Mouse (Mus musculus) macrophage (primary cell): Measurements from ENCODE around the gene Pard3b. TPM values are rescaled to one million over a fixed set of nuclear protein-coding genes. Genes with fewer than 3 reads are reported as not detected.

Experiments used
- H3K27ac ChIP-seq: fragments of 350-480 bp; formaldehyde crosslinking; 2 replicates; pipeline ENCODE4 v1.9.0; 2021
- H3K36me3 ChIP-seq: fragments of 350-480 bp; formaldehyde crosslinking; 2 replicates; pipeline ENCODE4 v1.9.0; 2021; ENCODE audit errors: inconsistent target
- H3K4me3 ChIP-seq: fragments of 350-480 bp; formaldehyde crosslinking; 2 replicates; pipeline ENCODE4 v1.9.0; 2021; ENCODE audit errors: inconsistent target
- H3K79me2 ChIP-seq: fragments of 350-480 bp; formaldehyde crosslinking; 2 replicates; pipeline ENCODE4 v1.9.0; 2021; ENCODE audit errors: inconsistent target
- WGBS: methylation state at CpG from one replicate; pipeline ENCODE4 v1.1.7; 2026; ENCODE audit warnings: inconsistent platforms; ENCODE audit not compliant: missing documents; 5-methylcytosine and 5-hydroxymethylcytosine counted together
- polyA plus RNA-seq: library from polyadenylated mRNA; stranded (reverse); fragments of 250-400 nt; gene quantifications from 3 replicates; pipeline ENCODE4 v1.2.4, GENCODE M21; 2018; ENCODE audit warnings: inconsistent platforms

Gene Pard3b
- polyA plus RNA-seq, 1 experiment from 2014 or later = 0.11 TPM

GRCm38 (mm10) chr1:61837006-61837544 lies 198.5 kb downstream of the Pard3b start:
- Histone ChIP-seq H3K27ac (no peak overlapping the region), H3K36me3 (no peaks in the 10 kb centered on the region), H3K79me2 (no peaks in the 10 kb centered on the region), H3K4me3 (no peak overlapping the region)
- 93% methylated on average over 6 of the region's 6 CpGs for WGBS

DNA sequence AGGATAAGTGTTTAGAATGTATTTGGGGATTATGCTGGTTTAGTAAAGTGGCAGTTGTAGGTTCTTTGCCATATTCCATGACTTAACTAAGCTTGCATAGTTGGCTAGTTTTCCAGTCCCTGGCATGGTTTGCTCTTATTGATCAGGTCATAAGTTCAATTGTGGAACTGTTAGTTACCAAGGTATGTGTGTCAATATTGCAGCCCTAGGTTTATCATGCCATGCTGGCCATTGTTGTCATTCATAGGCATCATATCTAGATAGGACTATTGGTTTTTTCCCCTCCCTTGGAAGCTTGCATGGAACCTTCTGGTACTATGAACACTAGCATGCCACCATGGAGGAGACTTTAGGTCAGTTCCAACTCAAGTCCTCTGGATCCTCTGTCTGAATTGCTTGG lies 208.0 kb downstream of the Pard3b start:
- Histone ChIP-seq H3K79me2 (no peaks in the 10 kb centered on the region), H3K4me3 (no peak overlapping the region), H3K27ac (no peak overlapping the region), H3K36me3 (no peaks in the 10 kb centered on the region)

DNA sequence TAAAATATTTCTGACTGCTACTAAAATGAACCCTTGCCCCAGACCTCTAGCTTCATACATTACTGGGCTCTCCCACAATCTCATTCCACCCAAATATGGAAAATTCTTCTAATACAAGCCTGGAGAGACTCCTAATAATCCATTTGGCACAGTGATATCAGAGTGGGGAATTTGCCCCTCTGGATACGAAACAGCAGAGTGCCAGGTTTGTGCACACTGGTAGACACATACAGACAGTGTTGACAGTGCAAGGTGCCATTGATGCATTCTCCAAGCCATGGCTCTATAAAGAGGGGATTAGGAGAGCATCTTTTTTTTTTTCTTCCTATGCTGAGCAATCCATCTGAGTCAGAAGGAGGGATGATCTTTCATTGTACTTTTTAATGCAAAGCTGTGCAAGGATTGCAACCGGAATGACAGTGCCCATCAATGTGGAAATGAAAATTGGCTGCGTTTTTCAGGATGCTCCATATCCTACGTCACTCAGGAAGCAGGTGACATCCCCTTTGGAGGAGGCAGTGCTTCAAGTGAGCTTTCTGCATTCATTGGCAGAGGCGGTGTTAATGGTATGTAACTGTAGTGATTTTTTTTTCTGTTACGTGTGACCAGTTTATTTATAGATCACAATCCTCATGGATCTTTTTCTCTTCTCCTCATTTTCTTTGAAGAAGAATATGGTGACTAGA lies 210.5 kb downstream of the Pard3b start:
- 92% methylated on average over 6 of the region's 6 CpGs for WGBS
- Histone ChIP-seq H3K36me3 (no peaks in the 10 kb centered on the region), H3K4me3 (no peak overlapping the region)

DNA sequence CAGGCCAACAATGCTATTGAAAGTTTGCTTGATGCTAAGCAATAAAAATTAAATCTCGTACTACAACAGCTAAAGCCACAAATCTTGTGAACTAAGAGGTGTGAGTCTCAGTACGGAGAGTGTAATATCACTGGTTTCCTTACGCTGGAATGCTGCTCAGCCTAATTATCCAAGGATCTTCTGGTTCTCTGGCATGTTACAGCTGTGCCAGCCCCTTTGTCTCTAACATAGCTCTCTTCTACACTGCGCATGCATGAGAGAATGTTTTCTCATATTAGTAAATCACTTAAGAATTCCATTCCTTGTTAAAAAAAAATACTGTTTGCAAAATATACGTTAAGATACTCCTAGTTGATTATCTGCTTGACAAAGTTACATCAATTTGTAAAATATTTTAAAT lies 211.8 kb downstream of the Pard3b start:
- H3K79me2 ChIP-seq = no peaks in the 10 kb centered on the region
- WGBS = 89% methylated on average over 5 of the region's 5 CpGs
- no peaks in the 10 kb centered on the region for H3K36me3 ChIP-seq
- H3K4me3 ChIP-seq = no peak overlapping the region
- H3K27ac ChIP-seq = no peak overlapping the region

More for the DNA sequence above, 210.5 kb downstream of the Pard3b start:
- Histone ChIP-seq H3K27ac (no peak overlapping the region), H3K79me2 (no peaks in the 10 kb centered on the region)

- WGBS = 66% methylated on average over 5 of the region's 5 CpGs
- Histone ChIP-seq H3K27ac (no peak overlapping the region), H3K36me3 (no peaks in the 10 kb centered on the region), H3K79me2 (no peaks in the 10 kb centered on the region), H3K4me3 (no peak overlapping the region)
These were observed 212.6 kb downstream of the Pard3b start for GRCm38 (mm10) chr1:61851176-61851575.

DNA sequence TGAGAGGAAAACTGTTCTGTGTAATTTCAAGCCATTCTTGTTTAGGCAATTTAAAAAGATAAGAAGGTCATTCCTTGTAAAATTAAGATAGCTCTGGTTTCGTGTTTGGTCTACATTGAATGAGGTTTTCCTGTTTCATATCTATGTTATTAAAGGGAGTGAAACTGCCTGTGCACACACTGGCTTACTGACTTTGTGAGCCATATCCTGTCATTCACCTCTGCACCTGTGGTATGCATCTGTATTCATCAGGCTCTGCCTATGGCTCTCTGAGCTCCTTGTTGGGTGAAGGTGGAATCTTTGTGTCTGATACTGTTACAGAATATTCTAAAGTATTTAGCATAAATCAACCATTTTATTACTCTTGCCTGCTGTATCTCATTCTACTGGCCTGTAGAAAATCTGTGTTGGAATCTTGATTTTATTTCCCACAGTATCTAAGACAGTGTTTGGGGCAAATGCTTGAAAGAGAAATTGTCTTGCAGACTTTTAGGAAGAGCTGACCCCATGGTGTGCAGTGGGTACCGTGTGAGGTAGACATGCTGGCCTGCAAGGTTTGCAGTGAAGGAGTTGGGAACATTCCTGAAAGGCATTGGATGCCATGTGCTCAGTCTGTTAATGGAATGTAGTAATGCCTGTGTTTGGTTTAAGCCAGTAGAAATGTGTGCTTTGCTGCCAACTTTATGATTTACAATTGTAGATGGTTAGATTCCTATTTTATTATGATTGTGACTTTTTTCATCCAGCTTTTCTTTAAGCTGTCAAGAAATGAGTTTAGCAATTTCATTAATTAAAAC lies 228.9 kb downstream of the Pard3b start:
- Histone ChIP-seq H3K4me3 (no peak overlapping the region), H3K79me2 (no peaks in the 10 kb centered on the region), H3K27ac (no peak overlapping the region), H3K36me3 (no peaks in the 10 kb centered on the region)
- WGBS = 92% methylated on average over 2 of the region's 2 CpGs

- Histone ChIP-seq H3K4me3 (no peak overlapping the region), H3K36me3 (no peaks in the 10 kb centered on the region), H3K79me2 (no peaks in the 10 kb centered on the region), H3K27ac (no peak overlapping the region)
- WGBS = 65% methylated on average over 1 of the region's 1 CpGs
These were observed 236.3 kb downstream of the Pard3b start for GRCm38 (mm10) chr1:61874875-61875274.

- Histone ChIP-seq H3K27ac (no peak overlapping the region), H3K4me3 (no peak overlapping the region)
- 91% methylated on average over 6 of the region's 6 CpGs for WGBS
These were observed 241.3 kb downstream of the Pard3b start for GRCm38 (mm10) chr1:61879706-61880470.

GRCm38 (mm10) chr1:61896048-61896447 lies 257.4 kb downstream of the Pard3b start:
- no peak overlapping the region for H3K4me3 ChIP-seq
- no peak overlapping the region for H3K27ac ChIP-seq
- 94% methylated on average over 4 of the region's 4 CpGs for WGBS
- no peaks in the 10 kb centered on the region for H3K36me3 ChIP-seq
- no peaks in the 10 kb centered on the region for H3K79me2 ChIP-seq

More at GRCm38 (mm10) chr1:61879706-61880470, 241.3 kb downstream of the Pard3b start:
- no peaks in the 10 kb centered on the region for H3K36me3 ChIP-seq
- H3K79me2 ChIP-seq = no peaks in the 10 kb centered on the region

DNA sequence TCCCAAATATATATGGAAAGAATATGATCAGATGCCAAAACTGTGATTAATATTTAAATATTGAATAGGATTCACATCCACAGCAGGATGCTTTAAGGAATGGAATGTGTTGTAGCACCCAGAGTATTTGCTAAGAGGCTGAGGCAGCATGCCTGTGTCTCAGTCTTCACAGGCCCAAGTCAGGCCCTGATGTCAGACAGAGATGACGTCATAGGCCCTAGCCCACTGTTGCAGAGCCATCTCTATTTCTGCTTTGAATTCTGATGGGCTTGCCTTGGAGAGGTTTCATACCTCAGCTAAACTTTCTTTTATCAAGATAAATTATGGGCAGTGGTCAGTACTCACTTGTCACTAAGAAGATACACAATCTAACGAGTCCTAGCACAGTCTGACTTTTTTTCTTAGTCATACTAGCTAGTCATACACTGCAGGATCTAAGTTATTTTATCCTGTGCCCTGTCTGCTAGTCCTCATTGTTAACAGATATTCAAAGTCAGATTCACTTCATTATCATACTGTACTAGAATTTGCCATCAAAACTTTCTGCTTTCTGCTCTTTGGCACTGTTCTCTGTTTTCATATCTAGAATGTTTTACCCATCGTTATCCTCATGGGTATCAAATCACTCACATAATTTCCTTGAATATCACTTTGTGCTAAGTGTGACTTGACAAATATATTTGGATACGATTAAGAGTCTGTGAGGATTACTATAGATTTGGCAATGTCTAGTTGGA lies 264.8 kb downstream of the Pard3b start:
- no peaks in the 10 kb centered on the region for H3K36me3 ChIP-seq
- no peak overlapping the region for H3K27ac ChIP-seq
- H3K79me2 ChIP-seq = no peaks in the 10 kb centered on the region
- WGBS = 87% methylated on average over 4 of the region's 4 CpGs
- no peak overlapping the region for H3K4me3 ChIP-seq

DNA sequence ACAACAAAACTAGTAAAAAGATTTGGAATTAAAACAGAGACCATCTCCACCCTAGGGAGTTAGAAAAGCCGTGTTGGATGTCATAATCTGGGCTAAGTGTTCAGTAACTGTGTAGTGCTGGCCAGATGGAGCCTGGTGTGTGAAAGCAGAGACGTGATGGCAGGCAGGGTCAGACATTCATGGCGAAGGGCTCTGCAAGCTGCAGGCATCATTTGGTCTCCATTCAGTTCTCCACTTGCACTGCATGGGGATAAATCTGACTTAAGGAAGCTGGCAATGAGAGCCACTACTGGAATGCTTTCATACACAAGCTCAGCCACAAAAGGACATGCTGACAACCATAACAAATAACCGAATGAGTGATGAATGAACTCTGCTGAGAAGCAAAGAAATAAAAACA lies 265.4 kb downstream of the Pard3b start:
- Histone ChIP-seq H3K36me3 (no peaks in the 10 kb centered on the region), H3K79me2 (no peaks in the 10 kb centered on the region), H3K4me3 (no peak overlapping the region), H3K27ac (no peak overlapping the region)
- 98% methylated on average over 4 of the region's 4 CpGs for WGBS

GRCm38 (mm10) chr1:61912931-61913330 lies 274.3 kb downstream of the Pard3b start:
- H3K4me3 ChIP-seq = no peak overlapping the region
- H3K36me3 ChIP-seq = no peaks in the 10 kb centered on the region
- no peaks in the 10 kb centered on the region for H3K79me2 ChIP-seq
- H3K27ac ChIP-seq = no peak overlapping the region
- WGBS = 96% methylated on average over 2 of the region's 2 CpGs

DNA sequence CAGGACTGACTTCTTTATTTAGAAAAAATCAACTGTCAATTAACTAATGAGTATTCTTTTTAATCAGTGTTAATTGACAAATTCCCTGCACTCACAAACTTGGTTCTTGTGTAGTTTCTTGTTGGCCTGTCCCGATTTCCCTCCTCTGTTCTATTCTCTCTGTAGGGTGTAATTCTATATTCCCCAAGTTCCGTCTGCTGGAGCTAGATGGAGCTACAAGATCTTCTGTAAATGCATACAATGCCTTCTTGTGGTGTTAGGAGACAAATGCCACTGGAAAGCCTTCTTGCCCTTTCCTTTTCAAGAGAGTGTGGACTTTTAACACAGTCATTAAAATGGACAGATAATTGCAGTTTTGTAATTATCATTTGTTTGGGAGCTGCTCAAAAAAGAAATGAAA lies 286.3 kb downstream of the Pard3b start:
- H3K4me3 ChIP-seq = no peak overlapping the region
- 58% methylated on average over 2 of the region's 2 CpGs for WGBS
- H3K27ac ChIP-seq = no peak overlapping the region
- H3K36me3 ChIP-seq = no peaks in the 10 kb centered on the region
- no peaks in the 10 kb centered on the region for H3K79me2 ChIP-seq

GRCm38 (mm10) chr1:61925541-61925940 lies 286.9 kb downstream of the Pard3b start:
- no peak overlapping the region for H3K4me3 ChIP-seq
- no peak overlapping the region for H3K27ac ChIP-seq
- 100% methylated on average over 5 of the region's 5 CpGs for WGBS
- no peaks in the 10 kb centered on the region for H3K79me2 ChIP-seq
- H3K36me3 ChIP-seq = no peaks in the 10 kb centered on the region
